Mouse (Mus musculus) cerebellum, adult 2 months (tissue): ENCODE results near the gene Piwil4. TPM values are rescaled to one million over a fixed set of nuclear protein-coding genes. Genes with fewer than 3 reads are reported as not detected.

Experiments used
- DNase-seq, 2 experiments: peaks; one replicate each; pipeline ENCODE4 v3.0.0; 2021
- H3K27ac ChIP-seq: fragments of 200-500 bp; 2 replicates; pipeline ENCODE4 v1.5.1; 2012; ENCODE audit warnings: low read length, control low read depth, inconsistent platforms; ENCODE audit not compliant: insufficient read depth
- H3K27me3 ChIP-seq: fragments of 200-500 bp; 2 replicates; pipeline ENCODE4 v1.6.1; 2012; ENCODE audit warnings: inconsistent platforms, mild to moderate bottlenecking, low read length, moderate library complexity; ENCODE audit not compliant: control insufficient read depth, insufficient read depth
- H3K4me1 ChIP-seq: fragments of 200-500 bp; 2 replicates; pipeline ENCODE4 v1.6.1; 2011; ENCODE audit warnings: low read length; ENCODE audit not compliant: control insufficient read depth, insufficient read depth
- H3K4me3 ChIP-seq: fragments of 200-500 bp; replicated peaks from 2 replicates; pipeline ENCODE3; 2011; ENCODE audit warnings: mild to moderate bottlenecking, low read depth, low read length, control low read depth; ENCODE audit not compliant: insufficient read depth
- CTCF ChIP-seq: fragments of 200-500 bp; IDR thresholded peaks from 2 replicates; pipeline ENCODE4 v1.5.1; 2011; ENCODE audit warnings: low read depth, mild to moderate bottlenecking, control low read depth, low read length, moderate library complexity, borderline replicate concordance; ENCODE audit not compliant: insufficient read depth
- POLR2A ChIP-seq: fragments of 200-500 bp; IDR thresholded peaks from 2 replicates; pipeline ENCODE4 v1.6.1; 2011; ENCODE audit warnings: low read length, control low read depth, borderline replicate concordance; ENCODE audit not compliant: insufficient read depth
- WGBS: fragments of 180-500 bp; shearing (Covaris S2); methylation state at CpG from one replicate; pipeline ENCODE4 v1.1.7; 2018; 5-methylcytosine and 5-hydroxymethylcytosine counted together
- polyA plus RNA-seq: library from polyadenylated mRNA; depleted of rRNA; stranded (reverse); fragments of >200 nt; gene quantifications from 2 replicates; pipeline ENCODE4 v1.2.3, GENCODE M21; 2012; rRNA removed

Gene Piwil4
- 0.08 and 0.11 TPM in 2 replicates for polyA plus RNA-seq

DNA sequence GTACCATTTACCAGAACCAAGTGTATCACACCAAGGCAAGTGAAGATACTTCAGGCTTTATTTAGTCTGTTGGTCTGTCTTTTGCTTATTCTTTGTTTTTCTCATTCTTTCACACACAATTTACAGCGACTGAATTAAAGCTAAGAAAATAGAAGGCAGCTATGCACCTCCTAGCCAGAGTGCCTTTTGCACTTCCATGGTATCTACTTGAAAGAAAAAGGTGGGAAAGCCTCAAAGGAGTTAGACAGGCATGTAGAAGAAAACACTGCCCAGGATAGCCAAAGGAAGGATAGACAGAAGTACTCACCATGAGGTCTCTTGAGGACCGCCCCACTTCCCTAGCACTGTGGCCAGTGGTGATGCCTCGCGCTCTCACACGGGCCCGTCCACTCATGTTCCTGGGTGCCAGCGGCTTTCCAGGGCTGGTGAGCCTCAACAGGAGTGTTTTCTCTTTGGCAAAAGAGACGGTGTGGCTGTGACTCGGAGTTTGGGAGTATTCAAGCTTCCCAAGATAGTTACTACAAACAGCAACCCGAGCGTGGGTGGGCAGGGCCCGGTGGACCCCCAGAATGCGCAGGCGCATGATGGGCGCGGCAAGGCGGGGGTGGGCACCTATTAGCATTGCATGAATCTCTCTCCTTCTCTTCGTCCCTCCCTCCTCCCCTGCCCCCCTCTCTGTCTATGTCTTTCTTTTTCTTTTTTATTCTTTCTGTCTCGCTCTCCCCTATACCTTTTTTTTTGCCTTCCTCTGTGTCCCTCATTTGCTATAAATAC lies at the start of gene Piwil4:
Gene Piwil4, minus strand, starts transcription at position 583 of the 774 bp plus-strand sequence.
- no peak within 1 kb of the TSS for H3K27ac ChIP-seq

DNA sequence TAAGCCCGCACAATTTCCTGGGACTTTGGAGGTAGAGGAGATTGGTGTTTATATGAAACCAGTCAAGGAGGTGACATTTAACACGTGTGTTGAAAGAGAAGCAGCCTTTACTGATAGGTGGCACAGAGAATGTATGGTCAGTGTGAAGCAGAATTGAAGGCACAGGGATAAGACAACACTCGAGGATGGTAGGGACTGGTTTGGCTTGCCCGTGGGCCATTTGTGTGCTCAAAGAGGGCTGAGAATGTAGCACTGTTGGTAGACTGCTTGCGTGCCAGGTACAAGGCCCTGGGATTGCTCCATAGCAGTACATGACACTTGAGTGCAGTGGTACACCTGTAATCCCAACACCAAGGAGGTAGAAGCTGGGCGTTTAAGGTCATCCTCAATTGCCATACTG lies 46.8 kb upstream of the Piwil4 start:
- no peak for DNase-seq
- 87% methylated on average over 6 of the region's 6 CpGs for WGBS
- Histone ChIP-seq H3K27ac (no peak overlapping the region), H3K4me1 (no peaks in the 10 kb centered on the region), H3K27me3 (no peaks in the 10 kb centered on the region), H3K4me3 (no peak overlapping the region)
- no peak for TF ChIP-seq POLR2A
- no peak for TF ChIP-seq CTCF

More for the DNA sequence above, at the start of gene Piwil4:
- WGBS = 85% methylated on average over 19 of the region's 19 CpGs
- DNase-seq = no peak
- TF ChIP-seq POLR2A = no peak
- no peak for TF ChIP-seq CTCF
- Histone ChIP-seq H3K27me3 (no peaks in the 10 kb centered on the region), H3K4me1 (no peaks in the 10 kb centered on the region), H3K4me3 (no peak within 1 kb of the TSS)

GRCm38 (mm10) chr9:14784039-14785002 lies 43.8 kb upstream of the Piwil4 start, which contains the start of the genes Mre11a and Ankrd49:
TSS of gene Mre11a (plus strand) at chr9:14784654.
TSS of gene Ankrd49 (minus strand) at chr9:14784856.
- TF ChIP-seq POLR2A = peak; percentile 60; the same call in 1 of the 2 replicates
- no peak for TF ChIP-seq CTCF
- Histone ChIP-seq H3K27ac (peak within 1 kb of the TSS; percentile 83), H3K4me3 (peak within 1 kb of the TSS; percentile 89), H3K4me1 (no peaks in the 10 kb centered on the region), H3K27me3 (no peaks in the 10 kb centered on the region)
- peak; percentile 94 to 96 for DNase-seq
- WGBS = under 1% methylated on average over 62 of the region's 62 CpGs

DNA sequence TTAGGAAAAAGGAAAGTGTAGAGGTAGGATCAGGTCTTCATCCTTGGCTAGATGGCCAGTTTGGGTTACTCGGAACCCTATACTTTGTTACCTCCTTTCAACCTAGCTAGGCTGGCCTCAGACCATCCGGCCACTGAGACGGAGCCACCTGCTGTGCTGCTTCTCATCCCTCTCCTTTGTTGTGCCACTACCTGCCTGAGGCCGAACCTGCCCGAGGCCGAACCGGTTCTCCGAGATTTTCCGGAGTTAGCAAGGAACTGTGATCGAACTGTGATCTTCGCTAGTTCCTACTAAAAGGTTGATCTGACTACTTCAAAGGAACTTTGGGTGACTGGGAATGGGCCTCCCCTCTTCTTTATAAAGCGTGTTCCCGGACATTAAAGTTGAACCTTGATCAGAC lies 37.8 kb upstream of the Piwil4 start:
- Histone ChIP-seq H3K4me3 (no peak overlapping the region), H3K4me1 (no peaks in the 10 kb centered on the region), H3K27ac (no peak overlapping the region), H3K27me3 (no peaks in the 10 kb centered on the region)
- TF ChIP-seq POLR2A = no peak
- TF ChIP-seq CTCF = no peak
- no peak for DNase-seq
- 46% methylated on average over 13 of the region's 13 CpGs for WGBS

GRCm38 (mm10) chr9:14773813-14774212 lies 33.3 kb upstream of the Piwil4 start:
- H3K27me3 ChIP-seq = no peaks in the 10 kb centered on the region
- TF ChIP-seq POLR2A = no peak
- no peak for TF ChIP-seq CTCF
- no peak overlapping the region for H3K27ac ChIP-seq
- WGBS = 24% methylated on average over 2 of the region's 2 CpGs
- 0 out of 2 replicates have a peak, but pooled peaks cover 3% of the 10 kb centered on the region for H3K4me1 ChIP-seq
- no peak for DNase-seq
- no peak overlapping the region for H3K4me3 ChIP-seq

DNA sequence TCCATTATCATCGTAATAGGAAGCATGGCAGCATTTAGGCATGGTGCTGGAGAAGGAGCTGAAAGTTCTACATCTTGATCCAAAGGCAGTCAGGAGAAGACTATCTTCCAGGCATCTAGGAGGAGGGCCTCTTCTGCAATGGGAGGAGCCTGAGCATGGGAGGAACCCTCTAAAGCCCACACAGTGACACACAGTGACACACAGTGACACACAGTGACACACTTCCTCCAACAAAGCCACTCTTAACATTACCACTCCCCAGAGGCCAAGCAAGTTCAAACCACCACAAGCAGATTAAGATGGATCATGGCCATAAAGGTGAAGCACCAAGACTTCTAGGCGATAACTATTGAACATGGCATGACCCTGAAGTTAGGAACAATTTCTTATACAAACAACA lies 31.5 kb upstream of the Piwil4 start:
- no peak for TF ChIP-seq CTCF
- TF ChIP-seq POLR2A = no peak
- no peak overlapping the region for H3K4me3 ChIP-seq
- H3K27ac ChIP-seq = no peak overlapping the region
- H3K4me1 ChIP-seq = 0 out of 2 replicates have a peak, but pooled peaks cover 3% of the 10 kb centered on the region
- WGBS = 85% methylated on average over 2 of the region's 2 CpGs
- DNase-seq = no peak
- no peaks in the 10 kb centered on the region for H3K27me3 ChIP-seq

- H3K4me3 ChIP-seq = no peak within 1 kb of the TSS
- H3K27ac ChIP-seq = no peak within 1 kb of the TSS
- TF ChIP-seq POLR2A (no peak), CTCF (no peak)
- DNase-seq = no peak
- H3K27me3 ChIP-seq = no peaks in the 10 kb centered on the region
- WGBS = 9% methylated on average over 23 of the region's 23 CpGs
- H3K4me1 ChIP-seq = 0 out of 2 replicates have a peak, but pooled peaks cover 3% of the 10 kb centered on the region
These were observed 30.4 kb upstream of the Piwil4 start, which contains the start of gene 1700012B09Rik for GRCm38 (mm10) chr9:14770803-14771471. TSS of gene 1700012B09Rik (minus strand) at chr9:14771030.
